Comparison of ENCODE assay signal across 18 mouse cellular contexts in the genomic region with DNA sequence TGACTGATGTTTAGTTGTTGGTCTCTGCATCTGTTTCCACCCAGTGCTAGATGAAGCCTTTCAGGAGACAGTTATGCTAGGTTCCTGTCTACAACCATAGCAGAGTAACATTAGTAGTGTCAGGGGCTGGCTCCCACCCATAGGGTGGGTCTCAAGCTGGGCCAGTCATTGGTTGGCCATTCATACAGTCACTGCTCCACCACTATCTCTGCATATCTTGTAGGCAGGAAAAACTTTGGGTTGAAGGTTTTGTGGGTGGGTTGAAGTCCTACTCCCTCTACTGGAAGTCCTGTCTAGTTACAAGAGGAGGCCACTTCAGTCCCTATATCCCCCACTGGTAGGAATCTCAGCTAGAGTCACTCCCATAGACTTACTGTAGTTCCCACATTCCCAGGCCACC.
DNase-seq lines count a peak whose midpoint lies in the region; ATAC-seq and TF ChIP-seq lines count a peak whose summit lies in the region.
"Had no signal": no experiment of that assay in that cellular context is flagged by ENCODE, and none has a peak within 500 bp of the region (broad histone marks: within the 10 kb centered on the region; RNA-seq: fewer than 3 reads in every experiment).

No protein-coding gene starts in this region.

- DNase-seq in kidney, adult 9 months, result peak; percentile 20
- no peak for DNase-seq in kidney, adult 11 months
- DNase-seq in thymus, postnatal 0 days (ENCODE audit: low spot score), result peak; percentile 33
- DNase-seq in thymus, adult 18-20 months, result no peak
- no peak for DNase-seq in stomach, postnatal 0 days (ENCODE audit: low spot score)
- no peak for DNase-seq in frontal cortex, postnatal 14 days (ENCODE audit: low spot score in 2 of 2)
- DNase-seq: cerebellum, adult 9-10 months; gastrocnemius, postnatal 14 days; heart, postnatal 36 days; lung, adult 18-20 months; lung, postnatal 4 days had no signal

- peak; percentile 41 for ATAC-seq in granulocyte monocyte progenitor cell, adult 5-6 weeks (replicated peaks; ENCODE audit: poor library complexity, severe bottlenecking)
- no peak for ATAC-seq in stomach, postnatal 0 days (ENCODE audit: low FRiP score, low TSS enrichment)
- ATAC-seq: activated CD4-positive, CD25-positive, alpha-beta regulatory T cell, adult 4 months; hindbrain, embryonic 16.5 days had no signal

- TF ChIP-seq CTCF in stomach, postnatal 0 days (IDR thresholded peaks at IDR 0.05; ENCODE audit: low read depth), result peak; percentile 36; the same call in 1 of the 2 replicates

- no peaks in the 10 kb centered on the region for H3K36me3 ChIP-seq in stomach, postnatal 0 days (ENCODE audit: control insufficient read depth, insufficient read depth, low read length)
- H3K36me3 ChIP-seq: forebrain, embryonic 10.5 days; heart, embryonic 12.5 days; kidney, embryonic 15.5 days; midbrain, embryonic 12.5 days had no signal

- no peaks in the 10 kb centered on the region for H3K9me3 ChIP-seq in stomach, postnatal 0 days (ENCODE audit: control insufficient read depth, low read length)
- H3K9me3 ChIP-seq: forebrain, embryonic 10.5 days; heart, embryonic 12.5 days; kidney, embryonic 15.5 days; midbrain, embryonic 12.5 days had no signal

- H3K4me1 ChIP-seq in stomach, postnatal 0 days (replicated peaks; ENCODE audit: control insufficient read depth, insufficient read depth), result no peaks in the 10 kb centered on the region
- H3K4me1 ChIP-seq: forebrain, embryonic 10.5 days; heart, embryonic 12.5 days; midbrain, embryonic 12.5 days had no signal

- no peaks in the 10 kb centered on the region for H3K27me3 ChIP-seq in stomach, postnatal 0 days (ENCODE audit: control insufficient read depth, insufficient read depth, low read length)
- H3K27me3 ChIP-seq: heart, embryonic 12.5 days; kidney, embryonic 15.5 days; midbrain, embryonic 12.5 days had no signal

- no peak overlapping the region for H3K9ac ChIP-seq in stomach, postnatal 0 days (ENCODE audit: low read length)
- H3K9ac ChIP-seq: heart, embryonic 12.5 days; kidney, embryonic 15.5 days; midbrain, embryonic 12.5 days had no signal

- no peak for TF ChIP-seq EP300 in stomach, postnatal 0 days (optimal IDR thresholded peaks at IDR 0.05)

- no peak overlapping the region for H3K4me3 ChIP-seq in stomach, postnatal 0 days (ENCODE audit: low read depth, low read length)
- H3K4me3 ChIP-seq: forebrain, embryonic 10.5 days; heart, embryonic 12.5 days; kidney, embryonic 15.5 days; midbrain, embryonic 12.5 days had no signal

- H3K4me2 ChIP-seq in stomach, postnatal 0 days (replicated peaks; ENCODE audit: low read depth), result no peak overlapping the region
- H3K4me2 ChIP-seq: heart, embryonic 12.5 days; kidney, embryonic 15.5 days; midbrain, embryonic 12.5 days had no signal

- no peak overlapping the region for H3K27ac ChIP-seq in stomach, postnatal 0 days (replicated peaks)
- H3K27ac ChIP-seq: forebrain, embryonic 10.5 days; kidney, embryonic 15.5 days; midbrain, embryonic 12.5 days had no signal

Comparison
In these comparisons a context has a peak if more than half of its experiments do, and no peak if none do; other contexts are left out.
1. DNase-seq: peak in kidney, adult 9 months (single experiment) and thymus, postnatal 0 days (single experiment); none in kidney, adult 11 months (single experiment), thymus, adult 18-20 months (0 of 2), stomach, postnatal 0 days (single experiment) and frontal cortex, postnatal 14 days (0 of 2).